Mouse (Mus musculus): Measurements from ENCODE around the gene Cacng7. TPM values are rescaled to one million over a fixed set of nuclear protein-coding genes. Genes with fewer than 3 reads are reported as not detected.

Gene Cacng7
- polyA plus RNA-seq, 1 experiment from 2014 or later = 4.4 TPM

GRCm38 (mm10) chr7:3331581-3332223 is 1.1 kb upstream of the Cacng7 start:
- peak overlapping the region; percentile 77 for H3K9ac ChIP-seq (ENCODE audit: low read length)
- H3K4me3 ChIP-seq (ENCODE audit: low read depth, low read length) = peak overlapping the region; percentile 64
- no peaks in the 10 kb centered on the region for H3K36me3 ChIP-seq (ENCODE audit: control insufficient read depth, insufficient read depth, low read length)
- peaks cover 12% of the 10 kb centered on the region for H3K4me1 ChIP-seq (ENCODE audit: control insufficient read depth, insufficient read depth, low read length)
- DNase-seq (ENCODE audit: low spot score, missing footprints) = peak; percentile 98
- under 1% methylated on average over 26 of the region's 27 CpGs for WGBS
- H3K27me3 ChIP-seq (ENCODE audit: control insufficient read depth, insufficient read depth, low read length) = 0 out of 2 replicates have a peak, but pooled peaks cover 5% of the 10 kb centered on the region
- peak; percentile 94 for ATAC-seq (ENCODE audit: low FRiP score)
- H3K27ac ChIP-seq (ENCODE audit: low read depth, low read length) = peak overlapping the region; percentile 83
- no peaks in the 10 kb centered on the region for H3K9me3 ChIP-seq (ENCODE audit: control insufficient read depth, low read length)
- H3K4me2 ChIP-seq = peak overlapping the region; percentile 77

- Histone ChIP-seq H3K27ac (ENCODE audit: low read depth, low read length) (peak overlapping the region; percentile 83), H3K9me3 (ENCODE audit: control insufficient read depth, low read length) (no peaks in the 10 kb centered on the region), H3K36me3 (ENCODE audit: control insufficient read depth, insufficient read depth, low read length) (no peaks in the 10 kb centered on the region), H3K4me2 (peak overlapping the region; percentile 77), H3K27me3 (ENCODE audit: control insufficient read depth, insufficient read depth, low read length) (0 out of 2 replicates have a peak, but pooled peaks cover 5% of the 10 kb centered on the region), H3K4me1 (ENCODE audit: control insufficient read depth, insufficient read depth, low read length) (peaks cover 12% of the 10 kb centered on the region), H3K9ac (ENCODE audit: low read length) (peak overlapping the region; percentile 77), H3K4me3 (ENCODE audit: low read depth, low read length) (peak overlapping the region; percentile 64)
- DNase-seq (ENCODE audit: low spot score, missing footprints) (peak; percentile 93), ATAC-seq (ENCODE audit: low FRiP score) (peak; percentile 31)
- 0% methylated on average over 4 of the region's 4 CpGs for WGBS
These were observed 535 bp upstream of the Cacng7 start for GRCm38 (mm10) chr7:3332224-3332615.

GRCm38 (mm10) chr7:3333542-3333941 is 787 bp downstream of the Cacng7 start:
- H3K27me3 ChIP-seq (ENCODE audit: control insufficient read depth, insufficient read depth, low read length) = 0 out of 2 replicates have a peak, but pooled peaks cover 5% of the 10 kb centered on the region
- peak overlapping the region; percentile 77 for H3K9ac ChIP-seq (ENCODE audit: low read length)
- H3K4me1 ChIP-seq (ENCODE audit: control insufficient read depth, insufficient read depth, low read length) = peaks cover 12% of the 10 kb centered on the region
- no peaks in the 10 kb centered on the region for H3K9me3 ChIP-seq (ENCODE audit: control insufficient read depth, low read length)
- peak overlapping the region; percentile 77 for H3K4me2 ChIP-seq
- DNase-seq (ENCODE audit: low spot score, missing footprints) (no peak), ATAC-seq (ENCODE audit: low FRiP score) (no peak)
- peak overlapping the region; percentile 64 for H3K4me3 ChIP-seq (ENCODE audit: low read depth, low read length)
- WGBS = 3% methylated on average over 5 of the region's 5 CpGs
- H3K27ac ChIP-seq (ENCODE audit: low read depth, low read length) = peak overlapping the region; percentile 83
- H3K36me3 ChIP-seq (ENCODE audit: control insufficient read depth, insufficient read depth, low read length) = no peaks in the 10 kb centered on the region

- Histone ChIP-seq H3K27me3 (ENCODE audit: control insufficient read depth, insufficient read depth, low read length) (no peaks in the 10 kb centered on the region), H3K9ac (ENCODE audit: low read length) (no peak overlapping the region), H3K27ac (ENCODE audit: low read depth, low read length) (no peak overlapping the region), H3K4me2 (no peak overlapping the region), H3K4me1 (ENCODE audit: control insufficient read depth, insufficient read depth, low read length) (peaks cover 9% of the 10 kb centered on the region), H3K4me3 (ENCODE audit: low read depth, low read length) (no peak overlapping the region), H3K36me3 (ENCODE audit: control insufficient read depth, insufficient read depth, low read length) (no peaks in the 10 kb centered on the region; the same call in 1 of the 2 replicates), H3K9me3 (ENCODE audit: control insufficient read depth, low read length) (no peaks in the 10 kb centered on the region)
- ATAC-seq (ENCODE audit: low FRiP score) (no peak), DNase-seq (ENCODE audit: low spot score, missing footprints) (peak; percentile 74)
- WGBS = 65% methylated on average over 17 of the region's 17 CpGs
These were observed 3.7 kb downstream of the Cacng7 start for GRCm38 (mm10) chr7:3336412-3336811.

- WGBS = 78% methylated on average over 11 of the region's 11 CpGs
- DNase-seq (ENCODE audit: low spot score, missing footprints) = no peak
- no peaks in the 10 kb centered on the region for H3K27me3 ChIP-seq (ENCODE audit: control insufficient read depth, insufficient read depth, low read length)
- H3K27ac ChIP-seq (ENCODE audit: low read depth, low read length) = no peak overlapping the region
- H3K36me3 ChIP-seq (ENCODE audit: control insufficient read depth, insufficient read depth, low read length) = peaks cover 4% of the 10 kb centered on the region; the same call in 1 of the 2 replicates
- no peak overlapping the region for H3K9ac ChIP-seq (ENCODE audit: low read length)
- H3K9me3 ChIP-seq (ENCODE audit: control insufficient read depth, low read length) = no peaks in the 10 kb centered on the region
- no peak for ATAC-seq (ENCODE audit: low FRiP score)
- H3K4me3 ChIP-seq (ENCODE audit: low read depth, low read length) = no peak overlapping the region
- H3K4me2 ChIP-seq = no peak overlapping the region
- peaks cover 7% of the 10 kb centered on the region for H3K4me1 ChIP-seq (ENCODE audit: control insufficient read depth, insufficient read depth, low read length)
These were observed 5.7 kb downstream of the Cacng7 start for GRCm38 (mm10) chr7:3338286-3338935.

GRCm38 (mm10) chr7:3339010-3339409 is 6.3 kb downstream of the Cacng7 start:
- WGBS = 92% methylated on average over 11 of the region's 11 CpGs
- Histone ChIP-seq H3K9ac (ENCODE audit: low read length) (no peak overlapping the region), H3K4me1 (ENCODE audit: control insufficient read depth, insufficient read depth, low read length) (peaks cover 1% of the 10 kb centered on the region; the same call in 1 of the 2 replicates), H3K4me3 (ENCODE audit: low read depth, low read length) (no peak overlapping the region), H3K4me2 (no peak overlapping the region), H3K36me3 (ENCODE audit: control insufficient read depth, insufficient read depth, low read length) (peaks cover 4% of the 10 kb centered on the region; the same call in 1 of the 2 replicates), H3K27ac (ENCODE audit: low read depth, low read length) (no peak overlapping the region), H3K9me3 (ENCODE audit: control insufficient read depth, low read length) (no peaks in the 10 kb centered on the region), H3K27me3 (ENCODE audit: control insufficient read depth, insufficient read depth, low read length) (no peaks in the 10 kb centered on the region)
- ATAC-seq (ENCODE audit: low FRiP score) = no peak
- DNase-seq (ENCODE audit: low spot score, missing footprints) = peak; percentile 53

- ATAC-seq (ENCODE audit: low FRiP score) (no peak), DNase-seq (ENCODE audit: low spot score, missing footprints) (peak; percentile 61)
- H3K4me2 ChIP-seq = no peak overlapping the region
- H3K27ac ChIP-seq (ENCODE audit: low read depth, low read length) = no peak overlapping the region
- peaks cover 12% of the 10 kb centered on the region; the same call in 1 of the 2 replicates for H3K36me3 ChIP-seq (ENCODE audit: control insufficient read depth, insufficient read depth, low read length)
- H3K4me1 ChIP-seq (ENCODE audit: control insufficient read depth, insufficient read depth, low read length) = peaks cover 2% of the 10 kb centered on the region; the same call in 1 of the 2 replicates
- H3K4me3 ChIP-seq (ENCODE audit: low read depth, low read length) = no peak overlapping the region
- H3K9ac ChIP-seq (ENCODE audit: low read length) = no peak overlapping the region
- no peaks in the 10 kb centered on the region for H3K9me3 ChIP-seq (ENCODE audit: control insufficient read depth, low read length)
- 90% methylated on average over 3 of the region's 3 CpGs for WGBS
- H3K27me3 ChIP-seq (ENCODE audit: control insufficient read depth, insufficient read depth, low read length) = no peaks in the 10 kb centered on the region
These were observed 11.1 kb downstream of the Cacng7 start for GRCm38 (mm10) chr7:3343861-3344260.

- no peak overlapping the region for H3K9ac ChIP-seq (ENCODE audit: low read length)
- peak; percentile 69 for DNase-seq (ENCODE audit: low spot score, missing footprints)
- no peak overlapping the region for H3K4me3 ChIP-seq (ENCODE audit: low read depth, low read length)
- ATAC-seq (ENCODE audit: low FRiP score) = no peak
- H3K27me3 ChIP-seq (ENCODE audit: control insufficient read depth, insufficient read depth, low read length) = peaks cover 5% of the 10 kb centered on the region
- 89% methylated on average over 3 of the region's 3 CpGs for WGBS
- H3K27ac ChIP-seq (ENCODE audit: low read depth, low read length) = no peak overlapping the region
- H3K9me3 ChIP-seq (ENCODE audit: control insufficient read depth, low read length) = no peaks in the 10 kb centered on the region
- H3K36me3 ChIP-seq (ENCODE audit: control insufficient read depth, insufficient read depth, low read length) = peaks cover 14% of the 10 kb centered on the region; the same call in 1 of the 2 replicates
- peaks cover 2% of the 10 kb centered on the region; the same call in 1 of the 2 replicates for H3K4me1 ChIP-seq (ENCODE audit: control insufficient read depth, insufficient read depth, low read length)
- no peak overlapping the region for H3K4me2 ChIP-seq
These were observed 12.5 kb downstream of the Cacng7 start for GRCm38 (mm10) chr7:3345301-3345700.
